Mouse (Mus musculus) liver, embryonic 16.5 days (tissue): Measurements from ENCODE around the gene Cadm1. TPM values are rescaled to one million over a fixed set of nuclear protein-coding genes. Genes with fewer than 3 reads are reported as not detected.

Experiments
- ATAC-seq: fragments of 200-750 bp; cut with Nextera tagmentation; 2 replicates; pipeline ENCODE4 v1.8.0; 2017; ENCODE audit warnings: low read depth, mild to moderate bottlenecking, moderate number of reproducible peaks, moderate library complexity
- H3K27ac ChIP-seq: fragments of 300-500 bp; sonication (generic); 2 replicates; pipeline ENCODE4 v1.5.1; 2014; ENCODE audit warnings: mild to moderate bottlenecking, low read length
- H3K27me3 ChIP-seq: fragments of 300-500 bp; sonication (generic); 2 replicates; pipeline ENCODE4 v1.6.1; 2014; ENCODE audit warnings: low read depth, low read length, mixed read lengths; ENCODE audit not compliant: control insufficient read depth, insufficient read depth
- H3K36me3 ChIP-seq: fragments of 300-500 bp; sonication (generic); 2 replicates; pipeline ENCODE4 v1.6.1; 2014; ENCODE audit warnings: mild to moderate bottlenecking; ENCODE audit not compliant: control insufficient read depth, insufficient read depth
- H3K4me1 ChIP-seq: fragments of 300-500 bp; sonication (generic); 2 replicates; pipeline ENCODE4 v1.6.1; 2014; ENCODE audit warnings: low read depth, low read length, mixed read lengths; ENCODE audit not compliant: control insufficient read depth
- H3K4me2 ChIP-seq: fragments of 300-500 bp; sonication (generic); 2 replicates; pipeline ENCODE4 v1.6.1; 2014; ENCODE audit warnings: low read depth, low read length, mixed read lengths
- H3K4me3 ChIP-seq: fragments of 300-500 bp; sonication (generic); 2 replicates; pipeline ENCODE4 v1.5.1; 2014; ENCODE audit warnings: low read depth, mild to moderate bottlenecking, low read length
- H3K9ac ChIP-seq: fragments of 300-500 bp; sonication (generic); 2 replicates; pipeline ENCODE4 v1.6.1; 2014; ENCODE audit warnings: low read depth, low read length
- H3K9me3 ChIP-seq: fragments of 300-500 bp; sonication (generic); replicated peaks from 2 replicates; pipeline ENCODE4 v1.6.1; 2016; ENCODE audit warnings: low read length; ENCODE audit not compliant: control insufficient read depth
- WGBS: fragments of 180-500 bp; shearing (Covaris S2); extraction: QIAGEN DNeasy Blood & Tissue Kit; methylation state at CpG from one replicate; pipeline ENCODE4 v1.1.7; 2014; ENCODE audit not compliant: insufficient replicate concordance; 5-methylcytosine and 5-hydroxymethylcytosine counted together
- polyA plus RNA-seq: library from polyadenylated mRNA; unstranded; fragments of >200 nt; fragmentation: Nextera tagmentation; extraction: Ambion mirVana; gene quantifications from 2 replicates; pipeline ENCODE4 v1.2.1, GENCODE M21; 2015

The Cadm1 gene
- polyA plus RNA-seq, 1 experiment from 2014 or later: 8.3 TPM

- Histone ChIP-seq H3K4me1 (no peaks in the 10 kb centered on the region; the same call in 1 of the 2 replicates), H3K9ac (no peak overlapping the region), H3K27ac (no peak overlapping the region), H3K36me3 (no peaks in the 10 kb centered on the region), H3K4me3 (no peak overlapping the region), H3K9me3 (no peaks in the 10 kb centered on the region), H3K27me3 (peaks cover 41% of the 10 kb centered on the region), H3K4me2 (no peak overlapping the region)
- 67% methylated on average over 11 of the region's 11 CpGs for WGBS
- ATAC-seq: no peak
Measured at GRCm38 (mm10) chr9:47534573-47535475, 4.9 kb downstream of the Cadm1 start.

GRCm38 (mm10) chr9:47545245-47545644, 15.3 kb downstream of the Cadm1 start:
- no peaks in the 10 kb centered on the region for H3K36me3 ChIP-seq
- ATAC-seq: no peak
- no peak overlapping the region for H3K9ac ChIP-seq
- no peaks in the 10 kb centered on the region for H3K9me3 ChIP-seq
- H3K4me3 ChIP-seq: no peak overlapping the region
- H3K27ac ChIP-seq: no peak overlapping the region
- H3K27me3 ChIP-seq: peaks cover 5% of the 10 kb centered on the region; the same call in 1 of the 2 replicates
- no peaks in the 10 kb centered on the region for H3K4me1 ChIP-seq
- H3K4me2 ChIP-seq: no peak overlapping the region
- 30% methylated on average over 7 of the region's 7 CpGs for WGBS

GRCm38 (mm10) chr9:47545667-47546066, 15.7 kb downstream of the Cadm1 start:
- H3K9ac ChIP-seq: no peak overlapping the region
- H3K4me2 ChIP-seq: no peak overlapping the region
- ATAC-seq: no peak
- H3K4me3 ChIP-seq: no peak overlapping the region
- 24% methylated on average over 12 of the region's 12 CpGs for WGBS
- H3K36me3 ChIP-seq: no peaks in the 10 kb centered on the region
- no peak overlapping the region for H3K27ac ChIP-seq
- H3K9me3 ChIP-seq: no peaks in the 10 kb centered on the region
- no peaks in the 10 kb centered on the region for H3K4me1 ChIP-seq
- peaks cover 5% of the 10 kb centered on the region; the same call in 1 of the 2 replicates for H3K27me3 ChIP-seq

GRCm38 (mm10) chr9:47548402-47548801, 18.4 kb downstream of the Cadm1 start:
- H3K4me1 ChIP-seq: no peaks in the 10 kb centered on the region
- H3K27ac ChIP-seq: no peak overlapping the region
- H3K4me2 ChIP-seq: no peak overlapping the region
- no peak for ATAC-seq
- WGBS: 75% methylated on average over 12 of the region's 12 CpGs
- H3K9ac ChIP-seq: no peak overlapping the region
- peaks cover 5% of the 10 kb centered on the region; the same call in 1 of the 2 replicates for H3K27me3 ChIP-seq
- H3K4me3 ChIP-seq: no peak overlapping the region
- H3K36me3 ChIP-seq: no peaks in the 10 kb centered on the region
- H3K9me3 ChIP-seq: no peaks in the 10 kb centered on the region

GRCm38 (mm10) chr9:47548916-47549315, 18.9 kb downstream of the Cadm1 start:
- ATAC-seq: no peak
- Histone ChIP-seq H3K27me3 (peaks cover 5% of the 10 kb centered on the region; the same call in 1 of the 2 replicates), H3K4me2 (no peak overlapping the region), H3K36me3 (no peaks in the 10 kb centered on the region), H3K4me1 (no peaks in the 10 kb centered on the region), H3K9me3 (no peaks in the 10 kb centered on the region), H3K4me3 (no peak overlapping the region), H3K9ac (no peak overlapping the region), H3K27ac (no peak overlapping the region)
- WGBS: 70% methylated on average over 5 of the region's 5 CpGs

GRCm38 (mm10) chr9:47552960-47553575, 23.1 kb downstream of the Cadm1 start:
- Histone ChIP-seq H3K9ac (no peak overlapping the region), H3K36me3 (no peaks in the 10 kb centered on the region), H3K4me3 (no peak overlapping the region), H3K4me1 (no peaks in the 10 kb centered on the region), H3K9me3 (no peaks in the 10 kb centered on the region), H3K4me2 (no peak overlapping the region), H3K27ac (no peak overlapping the region), H3K27me3 (no peaks in the 10 kb centered on the region)
- WGBS: 68% methylated on average over 10 of the region's 10 CpGs
- no peak for ATAC-seq

GRCm38 (mm10) chr9:47560726-47561125, 30.8 kb downstream of the Cadm1 start:
- no peak for ATAC-seq

GRCm38 (mm10) chr9:47561596-47561995, 31.6 kb downstream of the Cadm1 start:
- Histone ChIP-seq H3K36me3 (no peaks in the 10 kb centered on the region), H3K27me3 (no peaks in the 10 kb centered on the region), H3K4me1 (no peaks in the 10 kb centered on the region), H3K9me3 (no peaks in the 10 kb centered on the region), H3K9ac (no peak overlapping the region), H3K4me2 (no peak overlapping the region), H3K27ac (no peak overlapping the region), H3K4me3 (no peak overlapping the region)
- 74% methylated on average over 4 of the region's 4 CpGs for WGBS
- no peak for ATAC-seq

More at GRCm38 (mm10) chr9:47560726-47561125, 30.8 kb downstream of the Cadm1 start:
- H3K27me3 ChIP-seq: no peaks in the 10 kb centered on the region
- 65% methylated on average over 3 of the region's 3 CpGs for WGBS
- no peak overlapping the region for H3K9ac ChIP-seq
- H3K4me1 ChIP-seq: no peaks in the 10 kb centered on the region
- H3K4me2 ChIP-seq: no peak overlapping the region
- no peaks in the 10 kb centered on the region for H3K36me3 ChIP-seq
- H3K27ac ChIP-seq: no peak overlapping the region
- H3K9me3 ChIP-seq: no peaks in the 10 kb centered on the region
- no peak overlapping the region for H3K4me3 ChIP-seq

GRCm38 (mm10) chr9:47565088-47565487, 35.1 kb downstream of the Cadm1 start:
- H3K9me3 ChIP-seq: no peaks in the 10 kb centered on the region
- no peaks in the 10 kb centered on the region for H3K36me3 ChIP-seq
- H3K9ac ChIP-seq: no peak overlapping the region
- WGBS: 30% methylated on average over 5 of the region's 5 CpGs
- H3K27me3 ChIP-seq: no peaks in the 10 kb centered on the region
- no peak overlapping the region for H3K4me2 ChIP-seq
- H3K4me1 ChIP-seq: no peaks in the 10 kb centered on the region
- H3K27ac ChIP-seq: no peak overlapping the region
- no peak overlapping the region for H3K4me3 ChIP-seq
- no peak for ATAC-seq
